Mouse (Mus musculus): ENCODE data around the gene Sycn.

Gene Sycn

DNA sequence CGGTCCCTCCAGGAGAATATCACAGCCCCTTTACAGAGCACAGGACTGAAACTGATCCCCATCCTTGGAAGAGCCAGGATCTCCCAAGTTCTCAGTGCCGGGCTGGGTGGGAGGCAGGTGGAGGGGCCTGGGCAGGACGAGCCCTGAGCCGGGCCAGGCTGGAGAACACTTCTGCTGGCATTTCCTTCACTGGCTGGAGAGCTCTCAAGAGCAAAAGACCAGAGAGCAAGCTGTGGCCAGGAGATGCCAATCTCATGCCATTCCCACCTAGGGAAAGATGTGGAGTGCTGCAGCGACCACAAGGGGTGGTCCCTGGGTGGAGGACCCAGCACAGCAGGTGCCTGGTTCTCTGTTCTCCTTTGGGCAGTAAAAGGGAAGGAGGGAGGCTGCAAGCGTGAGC lies 44.3 kb downstream of the Sycn start:
- no peak for DNase-seq (ENCODE audit: extremely low spot score)

DNA sequence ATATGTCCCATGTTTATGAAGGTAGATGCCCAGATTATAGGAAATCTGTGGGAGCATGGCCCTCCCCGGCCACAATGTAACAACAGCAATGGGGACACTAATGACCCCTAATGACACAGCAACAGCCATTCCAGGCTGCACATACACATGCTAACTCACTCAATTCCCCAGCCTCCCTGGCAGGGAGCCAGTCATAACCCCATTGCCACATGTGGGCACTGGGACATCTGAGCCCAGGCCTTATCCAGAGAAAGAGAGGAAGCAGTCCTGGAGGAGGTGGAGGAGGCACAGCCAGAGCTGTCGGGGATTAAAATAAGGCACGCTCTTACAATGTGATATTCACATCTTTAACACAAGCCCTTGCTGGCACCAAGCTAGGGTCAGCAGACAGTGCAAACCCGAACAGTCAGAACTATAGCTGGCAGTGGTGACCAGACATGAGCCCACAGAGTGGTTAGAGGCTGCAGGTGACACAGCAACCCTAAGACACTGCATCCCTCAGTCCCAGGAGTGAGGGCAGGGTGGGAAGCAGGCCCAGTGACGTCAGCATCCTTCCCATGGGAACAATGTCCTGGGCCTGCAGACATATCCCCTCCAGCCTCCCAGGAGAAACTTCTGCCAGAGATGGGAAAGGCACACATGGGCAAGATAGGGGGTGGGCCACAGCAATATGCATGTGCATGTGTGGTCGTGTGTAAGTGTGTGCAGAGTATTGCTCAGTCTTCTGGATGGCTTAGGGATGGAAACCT lies 46.2 kb downstream of the Sycn start:
- no peak for DNase-seq (ENCODE audit: extremely low spot score)

DNA sequence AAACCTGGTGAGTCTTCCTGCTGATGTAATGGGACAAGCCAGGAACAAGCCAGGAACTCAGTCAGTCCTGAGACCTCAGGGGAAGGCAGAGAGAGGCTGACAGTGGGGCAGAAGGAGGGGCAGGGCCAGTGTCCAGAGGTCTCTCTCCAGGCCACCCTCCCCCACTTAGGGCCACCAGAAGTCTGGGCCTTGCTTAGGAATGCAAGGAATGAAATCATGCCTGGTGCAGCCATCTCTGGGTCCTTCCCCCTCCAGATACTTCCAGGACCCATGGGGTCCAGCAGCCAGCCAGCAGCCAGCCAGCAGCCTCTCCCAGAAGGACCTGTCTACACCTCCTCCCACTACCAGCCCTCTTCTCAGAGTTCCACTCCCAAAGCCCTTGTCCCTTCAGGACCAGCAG lies 47.0 kb downstream of the Sycn start:
- peak; percentile 61 for DNase-seq (ENCODE audit: extremely low spot score)
